Mouse (Mus musculus) C2C12 (cell line): Measurements from ENCODE around the gene Olfr1371.

ENCODE experiments used
- CTCF ChIP-seq: IDR thresholded peaks from one replicate; pipeline ENCODE4 v1.5.1; 2011; ENCODE audit not compliant: control insufficient read depth, insufficient read depth, insufficient read length
- USF1 ChIP-seq: IDR thresholded peaks from one replicate; pipeline ENCODE4 v1.6.1; 2011; ENCODE audit warnings: low read depth, mild to moderate bottlenecking, control low read depth, moderate library complexity

DNA sequence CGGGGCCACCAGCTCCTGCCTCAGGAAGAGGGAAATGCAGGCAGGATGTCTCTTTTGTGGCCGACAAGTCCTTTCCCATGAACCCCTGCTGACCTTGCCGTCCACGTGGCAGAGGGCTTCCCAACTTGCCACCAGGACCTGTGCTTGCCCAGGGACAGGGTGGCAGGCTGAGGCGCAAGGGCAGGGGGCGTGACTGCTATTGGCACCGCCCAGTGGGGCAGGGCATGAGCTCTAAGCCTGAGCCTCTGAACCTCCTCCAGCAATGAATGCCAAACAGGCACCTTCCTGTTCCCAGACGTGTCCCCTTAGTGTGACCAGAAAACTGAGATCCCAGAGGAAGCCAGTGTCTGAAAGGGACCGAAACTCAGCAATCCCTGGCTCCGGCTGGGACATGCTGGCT, 49.9 kb downstream of the Olfr1371 start:
- no peak for TF ChIP-seq CTCF
- no peak for TF ChIP-seq USF1
